Mouse (Mus musculus) intestine, postnatal 0 days (tissue): ENCODE measurements around the gene Ddx6. TPM values are rescaled to one million over a fixed set of nuclear protein-coding genes. Genes with fewer than 3 reads are reported as not detected.
"Not testable (repeated sequence)": the region's sequence is repeated elsewhere in the genome, so short reads cannot be mapped to it uniquely, and the experiment has no call there.

ENCODE experiments used
- ATAC-seq: fragments of 200-750 bp; cut with Nextera tagmentation; 2 replicates; pipeline ENCODE4 v1.8.0; 2017; ENCODE audit warnings: mild to moderate bottlenecking, moderate TSS enrichment, moderate library complexity
- H3K27ac ChIP-seq: fragments of 300-500 bp; sonication (generic); 2 replicates; pipeline ENCODE4 v1.5.1; 2014; ENCODE audit warnings: mild to moderate bottlenecking, low read depth, low read length, moderate library complexity
- H3K27me3 ChIP-seq: fragments of 300-500 bp; sonication (generic); replicated peaks from 2 replicates; pipeline ENCODE4 v1.6.1; 2014; ENCODE audit warnings: low read length, mixed read lengths; ENCODE audit not compliant: control insufficient read depth, insufficient read depth
- H3K36me3 ChIP-seq: fragments of 300-500 bp; sonication (generic); 2 replicates; pipeline ENCODE4 v1.6.1; 2014; ENCODE audit warnings: mild to moderate bottlenecking, moderate library complexity; ENCODE audit not compliant: control insufficient read depth, insufficient read depth
- H3K4me1 ChIP-seq: fragments of 300-500 bp; sonication (generic); replicated peaks from 2 replicates; pipeline ENCODE4 v1.6.1; 2014; ENCODE audit warnings: antibody characterized with exemption, low read length, mixed read lengths; ENCODE audit not compliant: control insufficient read depth, insufficient read depth
- H3K4me2 ChIP-seq: fragments of 300-500 bp; sonication (generic); replicated peaks from 2 replicates; pipeline ENCODE4 v1.6.1; 2014; ENCODE audit warnings: low read depth, mild to moderate bottlenecking, moderate library complexity
- H3K4me3 ChIP-seq: fragments of 300-500 bp; sonication (generic); 2 replicates; pipeline ENCODE4 v1.5.1; 2014; ENCODE audit warnings: low read depth, low read length
- H3K9ac ChIP-seq: fragments of 300-500 bp; sonication (generic); 2 replicates; pipeline ENCODE4 v1.6.1; 2014; ENCODE audit warnings: mild to moderate bottlenecking, low read depth, low read length
- H3K9me3 ChIP-seq: fragments of 300-500 bp; sonication (generic); 2 replicates; pipeline ENCODE4 v1.6.1; 2016; ENCODE audit warnings: mixed run types; ENCODE audit not compliant: control insufficient read depth
- CTCF ChIP-seq: sonication (generic); IDR thresholded peaks from 2 replicates; pipeline ENCODE4 v1.5.1; 2016; ENCODE audit warnings: low read depth, mild to moderate bottlenecking, control low read depth, antibody characterized with exemption, moderate library complexity
- WGBS: fragments of 180-500 bp; shearing (Covaris S2); extraction: QIAGEN DNeasy Blood & Tissue Kit; methylation state at CpG from one replicate; pipeline ENCODE4 v1.1.7; 2014; 5-methylcytosine and 5-hydroxymethylcytosine counted together
- polyA plus RNA-seq: library from polyadenylated mRNA; unstranded; fragments of >200 nt; fragmentation: Nextera tagmentation; extraction: Ambion mirVana; gene quantifications from 2 replicates; pipeline ENCODE4 v1.2.1, GENCODE M21; 2015

The Ddx6 gene
- polyA plus RNA-seq, 1 experiment from 2014 or later, result 7.3 TPM

- 0% methylated on average over 13 of the region's 13 CpGs for WGBS
- H3K4me3 ChIP-seq, result peak overlapping the region; percentile 68
- H3K27me3 ChIP-seq, result no peaks in the 10 kb centered on the region
- no peak for ATAC-seq
- peaks cover 4% of the 10 kb centered on the region; the same call in 1 of the 2 replicates for H3K4me1 ChIP-seq
- peak overlapping the region; percentile 87 for H3K4me2 ChIP-seq
- H3K9me3 ChIP-seq, result no peaks in the 10 kb centered on the region
- peaks cover 21% of the 10 kb centered on the region for H3K36me3 ChIP-seq
- TF ChIP-seq CTCF, result no peak
- H3K9ac ChIP-seq, result peak overlapping the region; percentile 91
- H3K27ac ChIP-seq, result peak overlapping the region; percentile 97
Measured at GRCm38 (mm10) chr9:44605616-44606165, 999 bp downstream of the Ddx6 start.

DNA sequence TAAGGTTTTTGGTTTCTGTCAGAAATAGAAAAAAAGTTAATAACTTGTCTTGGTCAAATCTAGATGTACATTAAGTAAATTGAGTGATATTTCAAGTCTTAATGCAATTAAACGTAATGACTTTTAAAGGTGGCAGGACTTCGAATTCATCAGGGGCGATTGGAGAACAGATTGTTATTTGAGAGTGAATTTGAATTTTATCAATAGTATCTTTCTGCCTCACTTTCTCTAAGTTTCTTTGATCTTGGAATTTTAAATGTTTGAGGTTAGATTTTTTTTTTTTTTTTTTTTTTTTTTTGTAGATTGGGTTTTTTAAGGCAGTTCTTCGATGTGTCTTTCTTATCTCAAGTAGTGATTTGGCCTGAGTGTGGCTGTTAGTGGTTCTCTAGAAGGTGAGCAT lies 2.0 kb downstream of the Ddx6 start:
- Histone ChIP-seq H3K9me3 (no peaks in the 10 kb centered on the region), H3K4me2 (peak overlapping the region; percentile 87), H3K4me1 (peaks cover 4% of the 10 kb centered on the region; the same call in 1 of the 2 replicates), H3K9ac (no peak overlapping the region), H3K4me3 (no peak overlapping the region), H3K27me3 (no peaks in the 10 kb centered on the region), H3K36me3 (peaks cover 19% of the 10 kb centered on the region), H3K27ac (no peak overlapping the region)
- 32% methylated on average over 4 of the region's 4 CpGs for WGBS
- ATAC-seq, result no peak
- no peak for TF ChIP-seq CTCF

GRCm38 (mm10) chr9:44607306-44607705 lies 2.6 kb downstream of the Ddx6 start:
- Histone ChIP-seq H3K4me2 (peak overlapping the region; percentile 87), H3K4me3 (peak overlapping the region; percentile 5; the same call in 1 of the 2 replicates), H3K27ac (no peak overlapping the region), H3K9ac (no peak overlapping the region), H3K4me1 (peaks cover 4% of the 10 kb centered on the region; the same call in 1 of the 2 replicates), H3K36me3 (peaks cover 19% of the 10 kb centered on the region), H3K9me3 (no peaks in the 10 kb centered on the region), H3K27me3 (no peaks in the 10 kb centered on the region)
- no peak for ATAC-seq
- TF ChIP-seq CTCF, result no peak
- WGBS, result 35% methylated on average over 4 of the region's 4 CpGs

GRCm38 (mm10) chr9:44610371-44610770 lies 5.7 kb downstream of the Ddx6 start:
- Histone ChIP-seq H3K4me2 (no peak overlapping the region), H3K9me3 (no peaks in the 10 kb centered on the region), H3K27me3 (no peaks in the 10 kb centered on the region), H3K36me3 (peaks cover 44% of the 10 kb centered on the region), H3K4me3 (no peak overlapping the region), H3K27ac (no peak overlapping the region), H3K9ac (no peak overlapping the region), H3K4me1 (0 out of 2 replicates have a peak, but pooled peaks cover 4% of the 10 kb centered on the region)
- TF ChIP-seq CTCF, result no peak
- 96% methylated on average over 25 of the region's 25 CpGs for WGBS
- no peak for ATAC-seq

DNA sequence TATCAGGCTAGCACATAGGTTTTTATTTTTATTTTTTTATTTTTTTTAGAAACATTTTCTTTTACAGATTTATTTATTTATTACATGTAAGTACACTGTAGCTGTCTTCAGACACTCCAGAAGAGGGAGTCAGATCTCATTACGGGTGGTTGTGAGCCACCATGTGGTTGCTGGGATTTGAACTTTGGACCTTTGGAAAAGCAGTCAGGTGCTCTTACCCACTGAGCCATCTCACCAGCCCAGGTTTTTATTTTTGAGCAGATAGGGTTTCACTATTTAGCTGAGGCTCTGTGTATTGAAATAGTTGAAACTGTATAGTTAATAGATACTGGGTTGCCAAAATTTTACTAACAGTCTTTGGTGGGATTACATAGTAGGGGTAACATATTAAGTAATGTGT lies 8.4 kb downstream of the Ddx6 start:
- H3K9me3 ChIP-seq, H3K27me3 ChIP-seq, H3K4me1 ChIP-seq, H3K27ac ChIP-seq, ATAC-seq, H3K4me2 ChIP-seq, H3K4me3 ChIP-seq, H3K9ac ChIP-seq: not testable (repeated sequence)
- 80% methylated on average over 1 of the region's 1 CpGs for WGBS
- peaks cover 64% of the 10 kb centered on the region for H3K36me3 ChIP-seq

DNA sequence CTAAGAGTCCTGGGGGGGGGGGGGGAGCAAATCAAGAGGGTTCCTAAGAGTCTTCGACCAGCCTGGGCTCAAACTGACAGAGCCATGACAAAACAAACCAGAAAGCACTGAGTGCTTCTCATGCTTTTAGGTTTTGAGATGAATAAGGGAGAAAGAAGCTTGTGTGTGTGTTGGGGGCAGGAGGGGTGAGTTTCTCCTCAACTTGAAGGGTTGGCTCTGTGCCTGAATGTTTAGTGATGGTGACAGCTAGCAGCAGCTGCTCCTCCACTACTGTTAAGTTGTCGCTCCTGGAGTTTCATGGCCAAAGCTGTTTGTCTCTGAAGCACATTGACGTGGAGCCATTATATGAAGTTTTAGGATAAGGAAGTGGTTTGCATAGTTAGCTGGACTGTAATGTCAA lies 16.4 kb downstream of the Ddx6 start:
- no peak for ATAC-seq
- no peak overlapping the region for H3K4me3 ChIP-seq
- no peak overlapping the region for H3K9ac ChIP-seq
- 77% methylated on average over 3 of the region's 3 CpGs for WGBS
- H3K27me3 ChIP-seq, result no peaks in the 10 kb centered on the region
- H3K4me1 ChIP-seq, result no peaks in the 10 kb centered on the region
- no peak overlapping the region for H3K4me2 ChIP-seq
- H3K27ac ChIP-seq, result 0 out of 2 replicates have a peak overlapping the region, but pooled peaks have one; percentile 4
- peaks cover 63% of the 10 kb centered on the region for H3K36me3 ChIP-seq
- TF ChIP-seq CTCF, result no peak
- H3K9me3 ChIP-seq, result no peaks in the 10 kb centered on the region

GRCm38 (mm10) chr9:44624390-44624789 lies 19.7 kb downstream of the Ddx6 start:
- no peaks in the 10 kb centered on the region for H3K9me3 ChIP-seq
- peaks cover 59% of the 10 kb centered on the region for H3K36me3 ChIP-seq
- ATAC-seq, result no peak
- no peak overlapping the region for H3K4me2 ChIP-seq
- H3K4me1 ChIP-seq, result no peaks in the 10 kb centered on the region
- H3K4me3 ChIP-seq, result no peak overlapping the region
- TF ChIP-seq CTCF, result no peak
- no peaks in the 10 kb centered on the region for H3K27me3 ChIP-seq
- WGBS, result 47% methylated on average over 5 of the region's 5 CpGs
- H3K9ac ChIP-seq, result no peak overlapping the region
- no peak overlapping the region for H3K27ac ChIP-seq
